Mouse (Mus musculus) induced T-regulatory cell, adult 2 months (primary cell): ENCODE measurements around the gene Astn2.

Experiments
- DNase-seq: peaks from one replicate; pipeline ENCODE4 v3.0.0-alpha.2; 2012; ENCODE audit warnings: low read depth

Gene Astn2

DNA sequence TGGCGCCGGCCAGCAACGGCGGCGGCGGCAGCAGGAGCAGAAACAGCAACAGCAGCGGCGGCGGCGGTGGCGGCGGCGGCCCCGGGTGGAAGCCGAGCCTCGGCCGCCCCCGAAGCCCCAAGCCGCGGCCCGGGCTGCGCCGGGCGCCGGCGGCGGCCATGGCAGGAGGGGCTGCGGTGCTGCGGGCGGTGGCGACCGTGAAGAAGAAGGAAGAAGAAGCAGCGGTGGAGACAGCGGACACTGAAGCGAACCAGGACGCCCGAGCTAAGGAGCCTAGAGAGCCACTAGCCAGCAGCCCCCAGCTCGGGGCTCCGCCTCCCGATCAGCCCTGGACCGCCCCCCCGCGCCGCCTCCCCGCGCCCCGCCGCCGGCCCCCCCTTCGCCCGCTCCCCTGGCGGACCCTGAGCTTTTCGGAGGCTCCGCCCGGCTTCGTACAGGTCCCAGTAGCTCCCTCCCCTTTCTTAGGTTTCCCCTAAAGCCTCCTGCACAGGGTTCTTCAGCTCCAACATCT is at the start of gene Astn2:
Astn2 (minus strand) TSS at position 411 of the 511 bp plus-strand sequence.
- DNase-seq = no peak

DNA sequence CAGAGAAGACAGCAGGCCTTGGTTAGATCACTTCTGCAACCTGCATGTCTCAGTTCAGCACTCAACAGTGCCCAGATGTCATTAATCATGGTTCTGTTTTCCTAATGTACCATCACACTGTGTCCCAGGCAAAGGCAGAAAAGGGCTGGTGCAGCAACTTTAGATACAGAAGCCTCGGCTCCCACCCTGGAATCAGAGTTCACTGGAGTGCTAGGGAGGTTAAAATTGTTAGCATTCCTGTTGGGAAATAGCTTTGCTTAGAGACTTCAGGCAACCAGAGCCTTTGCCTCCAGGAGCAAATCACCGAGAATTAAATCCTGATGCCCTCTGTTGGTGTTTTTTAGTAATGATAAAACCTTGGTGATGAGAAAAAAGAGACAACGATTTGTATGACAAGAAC is 45.7 kb upstream of the Astn2 start:
- no peak for DNase-seq

GRCm38 (mm10) chr4:66431256-66431655 is 26.8 kb upstream of the Astn2 start:
- DNase-seq = no peak

- DNase-seq = no peak
These were observed 21.4 kb upstream of the Astn2 start for GRCm38 (mm10) chr4:66425804-66426203.

- DNase-seq = no peak
These were observed 10.4 kb upstream of the Astn2 start for GRCm38 (mm10) chr4:66414778-66415177.

- no peak for DNase-seq
These were observed 675 bp upstream of the Astn2 start for GRCm38 (mm10) chr4:66405086-66405485.

DNA sequence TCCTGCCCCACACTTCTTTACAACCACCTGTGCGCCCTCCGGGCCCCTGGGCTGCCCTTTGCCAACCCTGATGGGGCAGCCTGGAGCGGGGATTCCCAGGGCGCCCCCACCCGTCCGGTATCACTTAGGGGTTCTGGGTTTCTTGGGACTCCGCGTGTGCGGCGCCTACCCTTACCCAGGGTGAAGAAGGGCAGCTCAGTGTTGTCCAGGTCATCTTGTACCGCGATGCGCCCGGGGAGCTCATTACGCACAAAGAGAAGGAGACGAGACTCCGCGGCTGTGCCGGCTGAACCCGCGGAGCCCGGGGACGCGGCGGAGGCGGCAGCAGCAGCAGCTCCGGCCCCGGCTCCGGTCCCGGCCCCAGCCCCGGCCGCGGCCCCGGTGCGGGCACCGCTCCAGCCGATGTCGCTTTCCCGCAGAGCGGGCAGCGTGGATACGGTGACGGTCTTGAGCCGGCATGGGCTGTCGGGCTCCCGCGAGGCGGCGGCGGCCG is 657 bp downstream of the Astn2 start:
- DNase-seq = no peak

- DNase-seq = no peak
These were observed 1.2 kb downstream of the Astn2 start for GRCm38 (mm10) chr4:66403116-66403707.

DNA sequence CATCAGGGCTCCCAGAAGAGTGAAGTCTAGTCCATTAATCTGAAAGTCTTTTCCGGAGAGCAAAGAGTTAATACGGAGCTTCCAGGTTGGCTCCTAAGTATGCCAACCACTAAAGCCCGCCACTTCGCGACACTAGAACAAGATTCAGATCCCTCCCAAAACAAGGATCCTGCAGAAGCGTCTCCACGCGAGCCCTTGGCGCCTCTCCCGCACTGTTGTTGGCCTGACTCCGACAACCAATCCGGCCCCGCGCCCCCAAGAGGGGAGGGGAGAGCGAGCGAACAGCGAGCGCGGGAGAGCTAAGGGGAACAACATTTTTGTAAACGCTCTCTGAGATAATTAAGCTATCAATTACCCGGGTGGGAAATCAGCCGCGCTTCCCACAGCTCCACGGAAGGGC is 1.8 kb downstream of the Astn2 start:
- DNase-seq = no peak

DNA sequence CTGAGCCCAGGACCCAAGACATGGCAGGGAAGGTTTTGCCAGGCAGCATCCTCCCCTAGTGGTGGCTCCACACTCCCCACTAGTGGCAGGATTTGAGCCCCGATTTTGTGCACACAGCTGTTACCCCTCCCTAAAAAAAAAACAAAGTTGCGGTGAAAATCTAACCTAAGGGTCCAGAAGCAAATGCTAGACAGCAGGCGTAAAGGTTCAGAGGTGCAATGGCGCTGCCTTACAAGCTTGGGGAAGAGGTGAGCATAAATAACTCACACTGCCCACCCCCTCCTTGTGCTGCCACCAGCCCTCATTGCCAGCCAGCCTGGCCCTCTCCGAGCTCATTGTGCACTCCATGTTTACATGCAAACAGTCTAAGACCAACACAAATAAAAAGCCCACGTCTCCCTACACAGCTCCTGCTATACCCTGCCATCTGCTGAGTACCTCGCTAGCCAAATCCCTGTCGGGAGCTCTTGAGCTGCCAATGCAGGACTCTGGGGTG is 3.2 kb downstream of the Astn2 start:
- DNase-seq = no peak

DNA sequence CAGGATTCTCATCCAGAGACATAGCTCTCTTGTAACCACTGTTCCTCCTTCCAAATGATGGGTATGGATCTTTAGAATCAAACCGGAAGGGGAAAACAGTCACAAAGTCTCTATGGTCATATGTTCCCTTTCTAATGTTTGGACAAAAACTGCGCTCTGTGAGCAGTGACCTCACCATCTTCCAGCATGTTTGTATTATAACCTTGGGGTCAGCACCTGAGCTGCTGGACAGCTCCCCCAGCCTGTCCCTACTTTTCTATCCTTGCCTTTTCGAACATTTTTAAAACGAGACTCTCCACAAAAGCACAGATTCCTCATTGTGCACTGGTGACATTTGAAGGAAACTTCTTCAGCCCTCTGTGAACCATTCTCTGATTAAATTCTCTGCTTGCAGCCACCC is 5.3 kb downstream of the Astn2 start:
- DNase-seq = no peak

- no peak for DNase-seq
These were observed 7.2 kb downstream of the Astn2 start for GRCm38 (mm10) chr4:66397216-66397615.

- DNase-seq = no peak
These were observed 11.1 kb downstream of the Astn2 start for GRCm38 (mm10) chr4:66393294-66393693.

GRCm38 (mm10) chr4:66390480-66390879 is 13.9 kb downstream of the Astn2 start:
- DNase-seq = no peak

- no peak for DNase-seq
These were observed 25.8 kb downstream of the Astn2 start for GRCm38 (mm10) chr4:66378586-66378985.

DNA sequence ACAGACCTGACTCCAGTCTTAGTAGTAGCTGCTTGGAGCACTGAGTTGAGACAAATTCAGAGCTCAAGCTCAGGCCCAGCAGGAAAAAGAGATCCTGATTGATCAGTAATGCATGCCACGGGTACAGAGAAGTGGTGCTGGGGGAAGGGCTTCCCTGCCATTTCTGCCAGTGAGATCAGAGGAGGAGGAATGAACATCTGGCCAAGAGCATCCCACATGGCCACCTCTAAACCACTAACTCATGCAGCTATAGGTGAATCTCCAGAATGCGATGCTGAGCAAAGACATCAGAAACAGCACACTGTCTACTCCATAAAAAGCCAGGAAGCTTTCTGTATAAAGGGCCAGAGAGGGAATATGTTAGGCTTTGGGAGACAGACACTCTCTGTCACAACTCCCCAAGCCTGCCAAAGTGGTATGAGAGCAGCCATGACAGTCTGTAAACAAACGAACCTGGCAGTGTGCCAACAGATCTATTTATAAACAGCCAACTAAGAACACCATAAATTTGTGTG is 33.8 kb downstream of the Astn2 start:
- no peak for DNase-seq

GRCm38 (mm10) chr4:66365500-66365899 is 38.9 kb downstream of the Astn2 start:
- DNase-seq = no peak

GRCm38 (mm10) chr4:66344632-66345031 is 59.8 kb downstream of the Astn2 start:
- DNase-seq = no peak

- no peak for DNase-seq
These were observed 67.0 kb downstream of the Astn2 start for GRCm38 (mm10) chr4:66337443-66337842.

DNA sequence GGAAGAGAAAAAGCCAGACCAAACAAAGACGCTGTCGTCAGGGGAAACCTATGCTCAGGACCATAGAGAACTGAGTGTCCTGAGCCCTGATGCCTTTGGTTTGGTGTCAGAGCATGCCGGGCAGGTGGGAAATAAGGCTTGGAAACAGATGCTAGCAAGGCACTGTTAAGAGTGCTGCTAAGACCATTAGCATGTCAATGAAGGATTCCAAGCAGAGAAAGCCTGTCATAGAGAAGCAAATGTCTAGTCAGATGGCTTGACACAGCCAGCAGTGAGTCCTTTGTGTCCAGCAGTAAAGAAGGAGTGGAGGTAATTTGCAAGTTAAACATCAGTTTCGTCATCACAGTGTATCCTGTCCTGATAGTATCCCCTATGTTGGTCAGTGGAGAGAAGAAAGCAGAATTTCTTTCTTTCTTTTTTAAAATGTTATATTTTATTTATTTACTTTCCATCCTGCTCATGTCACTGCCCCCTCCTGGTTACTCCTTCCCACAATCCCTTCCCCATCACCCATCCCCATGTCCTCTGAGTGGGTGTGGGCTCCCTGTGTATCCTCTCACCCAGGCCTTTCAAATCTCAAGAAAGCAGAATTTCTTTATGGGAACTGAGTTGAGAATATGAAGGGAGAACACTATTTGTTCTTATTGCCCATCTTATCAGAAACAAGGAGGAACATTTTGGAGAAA is 73.7 kb downstream of the Astn2 start:
- no peak for DNase-seq

DNA sequence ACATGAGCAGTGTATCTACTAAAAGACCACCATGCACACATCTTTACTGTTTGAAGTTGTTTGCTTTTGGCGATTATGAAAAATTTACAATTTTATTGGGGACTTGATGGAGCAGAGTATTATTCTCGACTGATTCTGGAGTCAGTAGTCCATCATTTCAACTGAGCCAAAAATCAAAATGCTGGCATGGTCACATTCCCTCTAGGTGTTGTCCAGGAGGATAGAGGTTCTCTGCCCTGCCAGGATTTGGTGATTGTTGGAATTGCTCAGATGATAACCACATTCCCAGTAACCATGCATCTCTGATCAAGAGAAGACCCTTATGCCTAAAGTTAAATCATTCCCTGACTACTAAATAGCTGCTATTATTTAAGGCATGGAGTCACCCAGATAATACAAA is 83.4 kb downstream of the Astn2 start:
- no peak for DNase-seq

DNA sequence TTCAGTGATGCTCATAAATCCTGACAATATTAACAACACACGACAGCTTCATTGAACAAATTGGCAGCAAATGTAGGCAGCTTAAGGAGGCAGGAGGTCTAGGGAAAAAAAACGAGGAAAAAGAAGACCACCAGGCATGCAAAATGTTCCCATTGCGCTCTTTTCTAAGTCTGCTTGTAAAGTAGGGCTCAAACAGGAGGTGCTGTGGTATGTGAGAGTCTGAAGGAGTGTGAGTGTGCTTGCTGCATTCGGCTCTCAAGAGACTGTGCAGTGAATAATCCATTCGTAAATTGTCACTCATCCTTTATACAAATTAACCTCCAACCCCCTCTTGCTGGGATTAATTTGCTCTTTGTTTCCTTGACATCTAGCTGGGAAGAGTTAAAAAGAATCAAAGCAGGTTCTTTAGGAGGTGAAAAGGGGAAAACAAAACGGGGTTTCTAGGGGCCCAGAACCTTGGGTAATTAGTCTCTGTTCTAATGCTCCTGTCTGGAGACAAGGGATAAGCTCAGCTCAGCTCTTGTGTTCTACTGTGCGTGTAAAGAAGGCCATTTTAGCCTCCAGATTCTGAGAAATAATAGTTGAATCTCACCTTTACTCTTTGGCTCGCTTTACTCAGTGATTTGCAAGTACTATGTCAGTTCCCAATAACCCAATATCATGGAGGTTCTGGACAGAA is 89.5 kb downstream of the Astn2 start:
- no peak for DNase-seq

- no peak for DNase-seq
These were observed 91.7 kb downstream of the Astn2 start for GRCm38 (mm10) chr4:66312733-66313132.
